Mouse (Mus musculus): Measurements from ENCODE around the gene Kif9. TPM values are rescaled to one million over a fixed set of nuclear protein-coding genes. Genes with fewer than 3 reads are reported as not detected.

The Kif9 gene
- total RNA-seq, 4 experiments from 2014 or later = 1.4 to 3.6 (median 1.7) TPM

GRCm38 (mm10) chr9:110529002-110529737 is 52.4 kb downstream of the Kif9 start:
- no peak for DNase-seq

GRCm38 (mm10) chr9:110530650-110531049 is 53.9 kb downstream of the Kif9 start:
- no peak for DNase-seq

- DNase-seq = no peak
These were observed 54.5 kb downstream of the Kif9 start for GRCm38 (mm10) chr9:110531151-110531791.

- DNase-seq = peak; percentile 94
These were observed 55.2 kb downstream of the Kif9 start for GRCm38 (mm10) chr9:110531914-110532489.

- DNase-seq = no peak
These were observed 56.0 kb downstream of the Kif9 start, which contains the start of gene Setd2 for GRCm38 (mm10) chr9:110532538-110533291. Gene Setd2 (plus strand): TSS chr9:110532597.

GRCm38 (mm10) chr9:110533645-110534044 is 56.9 kb downstream of the Kif9 start:
- DNase-seq = no peak

GRCm38 (mm10) chr9:110535114-110535513 is 58.4 kb downstream of the Kif9 start:
- DNase-seq = no peak

- DNase-seq = no peak
These were observed 59.9 kb downstream of the Kif9 start for GRCm38 (mm10) chr9:110536636-110537035.

- DNase-seq = no peak
These were observed 61.8 kb downstream of the Kif9 start for GRCm38 (mm10) chr9:110538511-110538910.

GRCm38 (mm10) chr9:110541988-110542387 is 65.2 kb downstream of the Kif9 start:
- DNase-seq = no peak

- no peak for DNase-seq
These were observed 71.5 kb downstream of the Kif9 start for GRCm38 (mm10) chr9:110548261-110548660.

- no peak for DNase-seq
These were observed 91.6 kb downstream of the Kif9 start for GRCm38 (mm10) chr9:110568309-110568708.

Other genes starting within 250 kb of the Kif9 start
- 10 to 100 TPM; 18.1 to 30.7 (median 25.3) TPM for gene Cspg5, start 233.2 kb upstream of the Kif9 start, total RNA-seq (2022)
- gene Elp6, start 171.8 kb upstream of the Kif9 start, total RNA-seq (2022) = 10 to 100 TPM; 10.5 to 14.6 (median 12.2) TPM
- gene Scap, start 143.7 kb upstream of the Kif9 start, total RNA-seq (2022) = 100 to 1,000 TPM; 110 to 118 (median 116) TPM
- gene Ptpn23, start 68.7 kb upstream of the Kif9 start, total RNA-seq (2022) = 10 to 100 TPM; 64.0 to 83.9 (median 70.9) TPM
- not detected for gene Ngp, start 57.2 kb upstream of the Kif9 start, total RNA-seq (2022)
- 10 to 100 TPM; 10.8 to 15.1 (median 12.6) TPM for gene Klhl18, start 264 bp upstream of the Kif9 start, total RNA-seq (2022)
- 10 to 100 TPM; 62.3 to 89.1 (median 69.2) TPM for gene Setd2, start 55.6 kb downstream of the Kif9 start, total RNA-seq (2022)
- gene Nradd, start 147.5 kb downstream of the Kif9 start, total RNA-seq (2022) = 10 to 100 TPM; 15.5 to 19.1 (median 16.3) TPM
- 10 to 100 TPM in 2 of 4 experiments, 1 to 10 TPM in 2; 7.7 to 18.1 (median 13.1) TPM for gene Nbeal2, start 177.2 kb downstream of the Kif9 start, total RNA-seq (2022)
- 10 to 100 TPM; 62.7 to 77.9 (median 68.5) TPM for gene Ccdc12, start 179.5 kb downstream of the Kif9 start, total RNA-seq (2022)